Mouse (Mus musculus): Measurements from ENCODE around the gene Angel1. TPM values are rescaled to one million over a fixed set of nuclear protein-coding genes. Genes with fewer than 3 reads are reported as not detected.

Gene Angel1
- polyA plus RNA-seq (2014; fragmentation: Illumina TruSeq; extraction: RNeasy Lipid Tissue Mini Kit (QIAGEN cat#74804); ENCODE audit: low replicate concordance) = not detected

DNA sequence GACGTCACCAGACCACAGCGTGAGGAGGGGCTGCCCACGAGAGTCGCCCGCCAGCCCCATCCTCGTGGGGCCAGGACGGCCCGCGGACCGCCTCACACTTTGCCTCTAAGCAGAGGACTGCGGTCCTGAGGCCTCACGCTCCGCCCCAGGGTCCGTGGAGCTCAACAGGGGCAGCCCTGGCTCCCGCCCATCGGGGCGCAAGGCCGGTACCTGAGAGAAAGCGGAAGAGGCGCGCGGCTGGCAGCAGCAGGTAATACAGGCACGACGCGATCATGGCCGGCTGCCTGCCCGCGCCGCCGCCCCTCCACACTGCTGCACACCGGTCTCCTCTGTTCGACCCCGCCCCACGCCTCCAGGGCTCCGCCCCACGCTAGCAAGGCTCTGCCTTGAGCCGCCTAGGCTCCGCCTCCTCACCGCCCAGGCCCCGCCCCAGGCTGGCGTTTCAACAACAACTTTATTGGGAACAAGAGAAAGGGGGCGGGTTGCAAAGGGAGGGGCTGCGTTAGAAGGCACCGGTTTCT, at the start of gene Angel1:
Gene Angel1 (minus strand): TSS at position 341 of the 521 bp plus-strand sequence.

DNA sequence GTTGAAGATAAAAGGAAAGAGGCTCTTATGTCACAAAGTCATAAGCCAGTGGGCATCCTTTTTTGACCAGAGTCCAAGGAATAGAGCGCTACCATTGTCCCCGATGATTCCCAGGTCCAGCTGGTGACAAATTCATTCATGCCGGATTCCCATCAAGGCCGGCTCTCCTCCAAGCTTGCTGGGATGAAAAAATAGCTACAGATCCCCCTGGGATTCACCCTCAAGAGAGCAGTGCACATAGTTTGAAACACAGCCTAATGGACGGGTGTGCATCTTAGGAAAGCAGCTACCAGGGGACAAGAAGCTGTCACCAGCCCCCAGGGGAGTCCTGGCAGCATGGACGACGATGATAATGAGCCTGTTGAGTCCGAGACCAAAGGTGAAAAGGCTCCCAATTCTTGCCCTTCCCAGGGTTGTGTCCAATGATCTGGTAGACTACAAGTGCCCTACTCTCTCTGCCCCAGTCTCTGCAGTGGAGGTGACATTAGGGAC, 8.1 kb upstream of the Angel1 start, which contains the start of gene Lrrc74a:
Gene Lrrc74a (plus strand): TSS at position 51 of the 492 bp plus-strand sequence.

DNA sequence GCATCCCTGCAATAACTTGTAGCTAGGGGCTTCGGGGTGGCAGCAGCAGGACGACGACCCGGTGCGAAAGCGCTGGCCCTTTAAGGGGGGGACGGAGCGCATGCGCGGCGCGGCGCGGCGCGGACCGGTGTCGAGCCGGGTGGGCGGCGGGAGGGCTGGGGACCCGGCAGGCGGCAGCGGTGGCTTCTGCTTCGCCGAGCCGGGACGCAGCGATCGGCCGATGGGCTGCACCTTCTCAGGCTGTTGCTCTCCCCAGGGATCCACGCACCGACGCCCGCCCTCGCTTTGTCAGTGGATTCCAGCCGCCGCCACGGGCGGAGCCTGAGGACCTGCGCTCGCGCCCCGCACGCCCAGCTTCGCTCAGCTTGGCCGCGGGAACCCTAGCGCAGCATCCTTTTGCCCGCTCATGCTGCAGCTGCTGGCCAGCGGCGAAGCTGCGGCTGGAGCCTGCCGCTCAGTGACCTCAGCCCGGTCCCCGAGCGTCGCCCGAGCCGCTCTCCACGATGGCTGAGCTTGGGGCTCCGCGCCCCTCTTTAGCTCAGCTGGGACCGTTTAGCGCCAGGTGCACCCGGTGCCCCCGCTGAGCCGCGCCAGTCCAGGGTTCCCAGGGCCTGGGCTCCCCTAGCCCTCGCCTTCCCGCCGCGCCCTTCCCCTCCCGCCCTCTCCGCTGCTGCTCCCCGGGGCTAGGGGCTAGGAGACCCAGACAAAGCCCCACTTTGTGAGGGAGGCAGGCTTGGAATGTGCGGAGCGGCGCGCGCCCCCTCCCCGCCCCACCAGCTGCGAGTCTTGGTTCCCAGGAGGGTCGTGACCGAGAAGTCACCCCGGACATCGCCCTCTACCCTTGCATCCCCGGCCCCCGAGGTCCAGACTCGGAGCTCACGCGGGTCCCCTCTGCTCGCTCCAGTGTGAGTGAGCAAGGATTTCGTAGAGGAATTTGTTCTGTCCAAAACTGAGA, 47.4 kb downstream of the Angel1 start, which contains the start of gene Vash1:
Gene Vash1 (plus strand): TSS at position 110 of the 955 bp plus-strand sequence.

Other genes starting within 250 kb of the Angel1 start
- gene Vash1, start 47.8 kb downstream of the Angel1 start, polyA plus RNA-seq (2014; fragmentation: Illumina TruSeq; extraction: RNeasy Lipid Tissue Mini Kit (QIAGEN cat#74804); ENCODE audit: low replicate concordance) = not detected
- not detected for gene Lrrc74a, start 7.9 kb upstream of the Angel1 start, polyA plus RNA-seq (2014; fragmentation: Illumina TruSeq; extraction: RNeasy Lipid Tissue Mini Kit (QIAGEN cat#74804); ENCODE audit: low replicate concordance)
- gene Irf2bpl, start 158.3 kb upstream of the Angel1 start, polyA plus RNA-seq (2014; fragmentation: Illumina TruSeq; extraction: RNeasy Lipid Tissue Mini Kit (QIAGEN cat#74804); ENCODE audit: low replicate concordance) = 13.1 TPM
- 14.9 TPM for gene Cipc, start 220.6 kb upstream of the Angel1 start, polyA plus RNA-seq (2014; fragmentation: Illumina TruSeq; extraction: RNeasy Lipid Tissue Mini Kit (QIAGEN cat#74804); ENCODE audit: low replicate concordance)

Data from small intestine, adult 10 weeks (tissue).